Mouse (Mus musculus) liver, adult 2 months (tissue): ENCODE results near the gene Sec24c.

Experiments used
- CTCF ChIP-seq: fragments of 200-500 bp; IDR thresholded peaks from 2 replicates; pipeline ENCODE4 v1.5.1; 2011; ENCODE audit warnings: low read depth, low read length, control low read depth
- POLR2A ChIP-seq: fragments of 200-500 bp; IDR thresholded peaks from 2 replicates; pipeline ENCODE4 v1.6.1; 2011; ENCODE audit warnings: low read length, control low read depth; ENCODE audit not compliant: insufficient read depth; ENCODE audit errors: extremely low read depth

DNA sequence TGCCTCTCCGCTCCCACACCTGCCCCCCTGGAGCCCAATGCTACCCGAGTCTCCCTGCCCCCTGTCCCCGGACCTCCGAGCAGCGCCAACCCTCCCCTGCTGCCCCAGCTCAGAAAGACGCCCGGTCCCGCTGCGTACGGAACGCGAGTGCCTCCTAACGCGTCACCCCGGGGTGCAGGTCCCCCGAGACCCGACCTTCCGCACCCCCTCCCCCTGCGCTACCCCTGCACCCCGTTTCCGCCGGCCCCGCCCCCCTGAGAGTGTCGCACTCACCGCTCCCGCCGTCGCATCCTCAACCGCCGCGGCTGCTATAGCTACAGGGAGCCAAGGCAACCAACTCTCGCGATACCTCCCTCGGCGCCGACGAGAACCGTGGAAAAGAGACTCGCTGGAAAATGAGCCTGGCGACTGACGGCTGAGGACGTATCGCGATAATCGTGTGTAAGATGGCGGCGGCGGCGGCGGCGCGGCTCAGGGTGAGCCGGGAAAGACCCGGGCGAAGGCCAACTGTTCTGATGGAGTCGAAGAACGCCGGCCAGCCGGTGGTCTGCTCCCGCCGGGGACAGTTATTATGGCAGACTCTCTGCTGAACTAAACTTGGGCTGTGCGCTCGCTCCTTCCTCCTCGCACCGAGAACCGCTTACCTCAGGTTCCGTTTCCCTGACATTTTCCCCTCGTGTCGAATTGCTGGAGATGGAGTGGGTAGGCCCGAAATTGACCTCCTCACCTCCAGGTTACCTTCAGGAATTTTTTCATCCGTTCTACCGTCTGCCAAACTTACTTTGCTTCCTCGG, 33.3 kb upstream of the Sec24c start, which contains the start of gene Usp54:
- no peak for TF ChIP-seq CTCF
- peak; percentile 78; the same call in 1 of the 2 replicates for TF ChIP-seq POLR2A
